Mouse (Mus musculus) G1E (cell line): ENCODE data around the gene Slc20a1. TPM values are rescaled to one million over a fixed set of nuclear protein-coding genes. Genes with fewer than 3 reads are reported as not detected.

ENCODE experiments used
- ATAC-seq: 2 replicates; pipeline ENCODE4 v1.8.0; 2016; ENCODE audit warnings: mild to moderate bottlenecking; ENCODE audit not compliant: insufficient number of reproducible peaks, poor library complexity, low FRiP score, severe bottlenecking; ENCODE audit errors: extremely low read depth
- DNase-seq: peaks from one replicate; pipeline ENCODE4 v3.0.0; 2012; ENCODE audit warnings: low spot score
- H3K27me3 ChIP-seq: 2 replicates; pipeline ENCODE4 v1.6.1; 2012; ENCODE audit warnings: mild to moderate bottlenecking, low read length, inconsistent platforms; ENCODE audit not compliant: insufficient read depth
- H3K36me3 ChIP-seq: replicated peaks from 2 replicates; pipeline ENCODE3; 2012; ENCODE audit warnings: mild to moderate bottlenecking, inconsistent platforms
- H3K4me1 ChIP-seq: 2 replicates; pipeline ENCODE4 v1.6.1; 2012; ENCODE audit warnings: low read depth, low read length, inconsistent platforms, mixed read lengths; ENCODE audit not compliant: insufficient read depth
- H3K4me3 ChIP-seq: 2 replicates; pipeline ENCODE4 v1.5.1; 2012; ENCODE audit warnings: low read depth, mild to moderate bottlenecking, inconsistent platforms, low read length, moderate library complexity, mixed read lengths
- H3K9me3 ChIP-seq: replicated peaks from 2 replicates; pipeline ENCODE4 v1.6.1; 2012; ENCODE audit warnings: inconsistent platforms
- CTCF ChIP-seq: IDR thresholded peaks from 2 replicates; pipeline ENCODE4 v1.5.1; 2012; ENCODE audit warnings: low read depth, low read length, inconsistent platforms, mixed read lengths
- GATA1 ChIP-seq: IDR thresholded peaks from 2 replicates; pipeline ENCODE4 v1.6.1; 2012; ENCODE audit warnings: borderline replicate concordance, low read length, inconsistent platforms, mixed read lengths
- GATA2 ChIP-seq: IDR thresholded peaks from 2 replicates; pipeline ENCODE4 v1.6.1; 2012; ENCODE audit warnings: low read depth, low read length, inconsistent platforms, borderline replicate concordance
- POLR2AphosphoS5 ChIP-seq: IDR thresholded peaks from 2 replicates; pipeline ENCODE4 v1.6.1; 2012; ENCODE audit warnings: low read depth, low read length, inconsistent platforms; ENCODE audit not compliant: insufficient replicate concordance
- TAL1 ChIP-seq: conservative IDR thresholded peaks from 2 replicates; pipeline ENCODE4 v1.6.1; 2012; ENCODE audit warnings: low read depth, low read length, inconsistent platforms, mixed read lengths
- polyA plus RNA-seq: library from polyadenylated mRNA; stranded (reverse); fragments of >175 nt; gene quantifications from 2 replicates; pipeline ENCODE4 v1.2.3, GENCODE M21; 2012
- total RNA-seq, 2 experiments: library from RNA; stranded (forward) in 1 of 2; stranded (reverse) in 1 of 2; fragments of 200-1000 nt in 1 of 2; fragments of >200 nt in 1 of 2; fragmentation: Nextera tagmentation in 1 of 2; gene quantifications; 2 replicates each; pipeline ENCODE4 v1.2.3; 2014 to 2017

Slc20a1 gene
- total and polyA plus RNA-seq, 3 experiments, result 31.6 to 88.4 (median 47.7) TPM

- no peaks in the 10 kb centered on the region for H3K36me3 ChIP-seq
- ATAC-seq, result no peak
- TF ChIP-seq GATA2 (no peak), CTCF (no peak), POLR2AphosphoS5 (no peak), TAL1 (no peak), GATA1 (no peak)
- H3K4me3 ChIP-seq, result no peak overlapping the region
- DNase-seq, result no peak
- H3K4me1 ChIP-seq, result peaks cover 35% of the 10 kb centered on the region
- peaks cover 10% of the 10 kb centered on the region for H3K27me3 ChIP-seq
- no peaks in the 10 kb centered on the region for H3K9me3 ChIP-seq
Observed at GRCm38 (mm10) chr2:129245618-129246017, 47.1 kb downstream of the Slc20a1 start.

- no peak for DNase-seq
- H3K4me1 ChIP-seq, result peaks cover 28% of the 10 kb centered on the region
Observed at GRCm38 (mm10) chr2:129246436-129246835, 47.9 kb downstream of the Slc20a1 start.

GRCm38 (mm10) chr2:129246924-129247323, 48.4 kb downstream of the Slc20a1 start:
- Histone ChIP-seq H3K9me3 (no peaks in the 10 kb centered on the region), H3K36me3 (no peaks in the 10 kb centered on the region), H3K4me3 (no peak overlapping the region), H3K27me3 (peaks cover 10% of the 10 kb centered on the region), H3K4me1 (peaks cover 25% of the 10 kb centered on the region)
- DNase-seq (no peak), ATAC-seq (no peak)
- TF ChIP-seq POLR2AphosphoS5 (no peak), GATA2 (no peak), GATA1 (no peak), CTCF (no peak), TAL1 (no peak)

More at GRCm38 (mm10) chr2:129246436-129246835, 47.9 kb downstream of the Slc20a1 start:
- Histone ChIP-seq H3K36me3 (no peaks in the 10 kb centered on the region), H3K27me3 (peaks cover 10% of the 10 kb centered on the region), H3K9me3 (no peaks in the 10 kb centered on the region), H3K4me3 (no peak overlapping the region)
- ATAC-seq, result no peak
- TF ChIP-seq TAL1, result no peak

GRCm38 (mm10) chr2:129247707-129248121, 49.1 kb downstream of the Slc20a1 start:
- Histone ChIP-seq H3K4me3 (no peak overlapping the region), H3K36me3 (no peaks in the 10 kb centered on the region), H3K9me3 (no peaks in the 10 kb centered on the region), H3K4me1 (peaks cover 21% of the 10 kb centered on the region), H3K27me3 (peaks cover 10% of the 10 kb centered on the region)
- DNase-seq (no peak), ATAC-seq (no peak)
- no peak for TF ChIP-seq TAL1
- TF ChIP-seq GATA1, result no peak
- no peak for TF ChIP-seq GATA2
- TF ChIP-seq CTCF, result no peak
- no peak for TF ChIP-seq POLR2AphosphoS5

GRCm38 (mm10) chr2:129249321-129249720, 50.8 kb downstream of the Slc20a1 start:
- H3K4me3 ChIP-seq, result no peak overlapping the region
- ATAC-seq, result no peak
- H3K9me3 ChIP-seq, result no peaks in the 10 kb centered on the region
- TF ChIP-seq GATA1 (no peak), TAL1 (no peak), POLR2AphosphoS5 (no peak), CTCF (no peak), GATA2 (no peak)
- H3K4me1 ChIP-seq, result peaks cover 20% of the 10 kb centered on the region
- peaks cover 10% of the 10 kb centered on the region for H3K27me3 ChIP-seq
- DNase-seq, result no peak
- H3K36me3 ChIP-seq, result no peaks in the 10 kb centered on the region

- H3K4me3 ChIP-seq, result no peak overlapping the region
- H3K4me1 ChIP-seq, result peaks cover 18% of the 10 kb centered on the region
- H3K9me3 ChIP-seq, result no peaks in the 10 kb centered on the region
- TF ChIP-seq TAL1 (no peak), CTCF (no peak), POLR2AphosphoS5 (no peak), GATA2 (no peak), GATA1 (no peak)
- ATAC-seq (no peak), DNase-seq (no peak)
- H3K36me3 ChIP-seq, result no peaks in the 10 kb centered on the region
- H3K27me3 ChIP-seq, result no peaks in the 10 kb centered on the region; the same call in 1 of the 2 replicates
Observed at GRCm38 (mm10) chr2:129252836-129253630, 54.5 kb downstream of the Slc20a1 start.

GRCm38 (mm10) chr2:129253631-129253970, 55.0 kb downstream of the Slc20a1 start:
- ATAC-seq (no peak), DNase-seq (no peak)
- Histone ChIP-seq H3K27me3 (no peaks in the 10 kb centered on the region; the same call in 1 of the 2 replicates), H3K4me3 (no peak overlapping the region), H3K9me3 (no peaks in the 10 kb centered on the region), H3K4me1 (peaks cover 23% of the 10 kb centered on the region), H3K36me3 (no peaks in the 10 kb centered on the region)
- TF ChIP-seq CTCF (no peak), GATA2 (no peak), POLR2AphosphoS5 (no peak), TAL1 (no peak), GATA1 (no peak)
